ENCODE assay signal across 9 mouse cellular contexts in genomic region chr17:51321025-51321424, GRCm38 (mm10).
DNase-seq lines count a peak whose midpoint lies in the region; ATAC-seq and TF ChIP-seq lines count a peak whose summit lies in the region.
"Had no signal": no experiment of that assay in that cellular context is flagged by ENCODE, and none has a peak within 500 bp of the region (broad histone marks: within the 10 kb centered on the region; RNA-seq: fewer than 3 reads in every experiment).

No protein-coding gene starts in this region.

- no peak overlapping the region for H3K27ac ChIP-seq in forebrain, embryonic 12.5 days
- H3K27ac ChIP-seq in midbrain, embryonic 12.5 days (replicated peaks) = no peak overlapping the region

- DNase-seq in embryo, embryonic 10 days (ENCODE audit: low spot score) = peak; percentile 14
- no peak for DNase-seq in embryo, embryonic 9.5 days (ENCODE audit: extremely low spot score)
- peak; percentile 39 for DNase-seq in brain, embryonic 14.5 days (ENCODE audit: low read depth)
- no peak for DNase-seq in kidney, postnatal 36 days
- DNase-seq in gastrocnemius, postnatal 4 days (ENCODE audit: low spot score in 2 of 2) = no peak

- no peaks in the 10 kb centered on the region for H3K4me1 ChIP-seq in forebrain, embryonic 12.5 days
- 0 out of 2 replicates have a peak, but pooled peaks cover 2% of the 10 kb centered on the region for H3K4me1 ChIP-seq in midbrain, embryonic 12.5 days

- H3K9ac ChIP-seq in forebrain, embryonic 12.5 days = no peak overlapping the region
- no peak overlapping the region for H3K9ac ChIP-seq in midbrain, embryonic 12.5 days (replicated peaks)

- TF ChIP-seq POLR2A in brain, embryonic 14.5 days (IDR thresholded peaks at IDR 0.05; ENCODE audit: borderline replicate concordance, extremely low read depth, insufficient read depth, insufficient read length, poor library complexity, severe bottlenecking) = no peak

- H3K4me3 ChIP-seq in forebrain, embryonic 12.5 days (replicated peaks) = no peak overlapping the region
- H3K4me3 ChIP-seq in midbrain, embryonic 12.5 days = no peak overlapping the region

- H3K4me2 ChIP-seq in forebrain, embryonic 12.5 days = no peak overlapping the region
- no peak overlapping the region for H3K4me2 ChIP-seq in midbrain, embryonic 12.5 days (replicated peaks)

- 62% methylated on average over 5 of the region's 5 CpGs for WGBS in forebrain, embryonic 12.5 days
- WGBS in midbrain, embryonic 12.5 days = 73% methylated on average over 5 of the region's 5 CpGs

- TF ChIP-seq CTCF in brain, embryonic 14.5 days (IDR thresholded peaks at IDR 0.05; ENCODE audit: borderline replicate concordance, extremely low read depth, insufficient read depth, insufficient read length) = no peak

- no peaks in the 10 kb centered on the region for H3K36me3 ChIP-seq in forebrain, embryonic 12.5 days (replicated peaks)
- no peaks in the 10 kb centered on the region for H3K36me3 ChIP-seq in midbrain, embryonic 12.5 days
- H3K36me3 ChIP-seq: G1E had no signal

- H3K9me3 ChIP-seq in forebrain, embryonic 12.5 days = no peaks in the 10 kb centered on the region
- H3K9me3 ChIP-seq in midbrain, embryonic 12.5 days = no peaks in the 10 kb centered on the region

- no peaks in the 10 kb centered on the region for H3K27me3 ChIP-seq in forebrain, embryonic 12.5 days
- no peaks in the 10 kb centered on the region for H3K27me3 ChIP-seq in midbrain, embryonic 12.5 days

- peak; percentile 65 for ATAC-seq in forebrain, embryonic 12.5 days (ENCODE audit: low FRiP score)
- peak; percentile 51; the same call in 1 of the 2 replicates for ATAC-seq in midbrain, embryonic 12.5 days (ENCODE audit: low FRiP score, low read depth)
- no peak for ATAC-seq in erythroid progenitor cell, adult 5-6 weeks (replicated peaks; ENCODE audit: low FRiP score, poor library complexity, severe bottlenecking)

Comparison
In these comparisons a context has a peak if more than half of its experiments do, and no peak if none do; other contexts are left out.
1. DNase-seq: peak in embryo, embryonic 10 days (single experiment) and brain, embryonic 14.5 days (single experiment); none in embryo, embryonic 9.5 days (single experiment), kidney, postnatal 36 days (0 of 2) and gastrocnemius, postnatal 4 days (0 of 2).